Mouse (Mus musculus) CH12.LX (cell line): ENCODE results near the gene Mef2d. TPM values are rescaled to one million over a fixed set of nuclear protein-coding genes. Genes with fewer than 3 reads are reported as not detected.

ENCODE experiments used
- DNase-seq: peaks from one replicate; pipeline ENCODE4 v3.0.0-alpha.2; 2013; ENCODE audit errors: extremely low read depth
- H3K27ac ChIP-seq: 2 replicates; pipeline ENCODE4 v1.5.1; 2012; ENCODE audit warnings: low read depth, mild to moderate bottlenecking, control low read depth, moderate library complexity; ENCODE audit not compliant: insufficient read depth
- H3K27me3 ChIP-seq: replicated peaks from 2 replicates; pipeline ENCODE3; 2012; ENCODE audit warnings: inconsistent platforms
- H3K36me3 ChIP-seq, 2 experiments: replicated peaks in 1 of 2; 2 replicates each; pipeline versions ENCODE3 to v1.6.1; 2012; ENCODE audit warnings: inconsistent platforms in 1 of 2, low read length in 1 of 2, mild to moderate bottlenecking in 1 of 2, mixed read lengths in 1 of 2, moderate library complexity in 1 of 2; ENCODE audit not compliant: control insufficient read depth in 1 of 2, insufficient read depth in 1 of 2
- H3K4me1 ChIP-seq, 2 experiments: 2 replicates each; pipeline ENCODE4 v1.6.1; 2012; ENCODE audit warnings: inconsistent platforms in 1 of 2, moderate library complexity in 1 of 2; ENCODE audit not compliant: insufficient read depth in 2 of 2, control insufficient read depth in 1 of 2
- H3K4me2 ChIP-seq: 2 replicates; pipeline ENCODE4 v1.6.1; 2012; ENCODE audit warnings: low read depth, mild to moderate bottlenecking, control low read depth; ENCODE audit not compliant: poor library complexity, insufficient read depth, severe bottlenecking
- H3K4me3 ChIP-seq, 3 experiments: fragments of 150-350 bp in 1 of 3; sonication (generic) in 1 of 3; replicated peaks in 1 of 3; 2 replicates each; pipeline versions ENCODE3 to v1.5.1; 2011 to 2012; ENCODE audit warnings: low read depth in 2 of 3, low read length in 2 of 3, mild to moderate bottlenecking in 2 of 3, moderate library complexity in 2 of 3, control low read depth in 1 of 3, improper control_type of control experiment in 1 of 3, inconsistent platforms in 1 of 3, mixed read lengths in 1 of 3; ENCODE audit not compliant: poor library complexity in 1 of 3
- H3K79me2 ChIP-seq: replicated peaks from 2 replicates; pipeline ENCODE4 v1.6.1; 2012; ENCODE audit warnings: mild to moderate bottlenecking, moderate library complexity; ENCODE audit not compliant: control insufficient read depth, poor library complexity, insufficient read depth, severe bottlenecking; ENCODE audit errors: extremely low read depth
- H3K9ac ChIP-seq: 2 replicates; pipeline ENCODE4 v1.6.1; 2012; ENCODE audit warnings: low read depth, mild to moderate bottlenecking, control low read depth, moderate library complexity; ENCODE audit not compliant: insufficient read depth
- H3K9me3 ChIP-seq: replicated peaks from 2 replicates; pipeline ENCODE3; 2012; ENCODE audit warnings: low read length, inconsistent platforms, mixed read lengths
- BHLHE40 ChIP-seq: IDR thresholded peaks from 2 replicates; pipeline ENCODE4 v1.6.1; 2011; ENCODE audit warnings: mild to moderate bottlenecking, low read depth, low read length, improper control_type of control experiment
- CHD1 ChIP-seq: IDR thresholded peaks from 2 replicates; pipeline ENCODE4 v1.6.1; 2012; ENCODE audit warnings: low read depth, low read length, improper control_type of control experiment, inconsistent platforms
- CHD2 ChIP-seq: IDR thresholded peaks from 2 replicates; pipeline ENCODE4 v1.6.1; 2011; ENCODE audit warnings: low read length, improper control_type of control experiment
- CTCF ChIP-seq, 2 experiments: IDR thresholded peaks in 1 of 2; conservative IDR thresholded peaks in 1 of 2; 2 replicates each; pipeline ENCODE4 v1.5.1; 2011 to 2012; ENCODE audit warnings: low read depth in 2 of 2, low read length in 2 of 2, improper control_type of control experiment in 1 of 2, inconsistent platforms in 1 of 2, mild to moderate bottlenecking in 1 of 2, moderate library complexity in 1 of 2
- E2F4 ChIP-seq: IDR thresholded peaks from 2 replicates; pipeline ENCODE4 v1.6.1; 2011; ENCODE audit warnings: low read depth, low read length, improper control_type of control experiment; ENCODE audit not compliant: insufficient replicate concordance
- ELF1 ChIP-seq: IDR thresholded peaks from 2 replicates; pipeline ENCODE4 v1.6.1; 2014; ENCODE audit warnings: low read depth, mild to moderate bottlenecking, inconsistent platforms, low read length, improper control_type of control experiment
- EP300 ChIP-seq: IDR thresholded peaks from 2 replicates; pipeline ENCODE4 v1.6.1; 2011; ENCODE audit warnings: low read length, improper control_type of control experiment
- ETS1 ChIP-seq: conservative IDR thresholded peaks from 2 replicates; pipeline ENCODE4 v1.6.1; 2012; ENCODE audit warnings: low read depth, mild to moderate bottlenecking, inconsistent platforms, low read length, improper control_type of control experiment, moderate library complexity
- HCFC1 ChIP-seq: IDR thresholded peaks from 2 replicates; pipeline ENCODE4 v1.6.1; 2012; ENCODE audit warnings: low read depth, mild to moderate bottlenecking, inconsistent platforms, low read length, improper control_type of control experiment
- IRF4 ChIP-seq: IDR thresholded peaks from 2 replicates; pipeline ENCODE4 v1.6.1; 2014; ENCODE audit warnings: low read depth, mild to moderate bottlenecking, inconsistent platforms, low read length, improper control_type of control experiment
- JUN ChIP-seq: IDR thresholded peaks from 2 replicates; pipeline ENCODE4 v1.6.1; 2011; ENCODE audit warnings: low read depth, mild to moderate bottlenecking, low read length, improper control_type of control experiment, moderate library complexity; ENCODE audit not compliant: insufficient read depth
- JUND ChIP-seq: conservative IDR thresholded peaks from 2 replicates; pipeline ENCODE4 v1.6.1; 2011; ENCODE audit warnings: low read depth, low read length, improper control_type of control experiment
- MAZ ChIP-seq: IDR thresholded peaks from 2 replicates; pipeline ENCODE4 v1.6.1; 2012; ENCODE audit warnings: low read depth, mild to moderate bottlenecking, inconsistent platforms, low read length, improper control_type of control experiment, moderate library complexity
- MXI1 ChIP-seq: IDR thresholded peaks from 2 replicates; pipeline ENCODE4 v1.6.1; 2011; ENCODE audit warnings: mild to moderate bottlenecking, low read depth, low read length, improper control_type of control experiment
- MYC ChIP-seq: IDR thresholded peaks from 2 replicates; pipeline ENCODE4 v1.6.1; 2011; ENCODE audit warnings: low read depth, mild to moderate bottlenecking, improper control_type of control experiment, low read length
- NRF1 ChIP-seq: IDR thresholded peaks from 2 replicates; pipeline ENCODE4 v1.6.1; 2014; ENCODE audit warnings: low read depth, mild to moderate bottlenecking, inconsistent platforms, low read length, improper control_type of control experiment, moderate library complexity
- PAX5 ChIP-seq: IDR thresholded peaks from 2 replicates; pipeline ENCODE4 v1.6.1; 2012; ENCODE audit warnings: low read length, inconsistent platforms, mixed read lengths
- RCOR1 ChIP-seq: conservative IDR thresholded peaks from 2 replicates; pipeline ENCODE4 v1.6.1; 2012; ENCODE audit warnings: low read depth, mild to moderate bottlenecking, inconsistent platforms, low read length, improper control_type of control experiment
- SIN3A ChIP-seq: IDR thresholded peaks from 2 replicates; pipeline ENCODE4 v1.6.1; 2012; ENCODE audit warnings: low read length, improper control_type of control experiment, inconsistent platforms
- SMC3 ChIP-seq: IDR thresholded peaks from 2 replicates; pipeline ENCODE4 v1.6.1; 2011; ENCODE audit warnings: low read depth, low read length, improper control_type of control experiment
- TBP ChIP-seq: conservative IDR thresholded peaks from 2 replicates; pipeline ENCODE4 v1.6.1; 2011; ENCODE audit warnings: low read depth, low read length, improper control_type of control experiment
- TCF12 ChIP-seq: IDR thresholded peaks from 2 replicates; pipeline ENCODE4 v1.6.1; 2014; ENCODE audit warnings: low read depth, mild to moderate bottlenecking, inconsistent platforms, low read length, improper control_type of control experiment
- USF1 ChIP-seq: IDR thresholded peaks from 2 replicates; pipeline ENCODE4 v1.6.1; 2014; ENCODE audit warnings: low read depth, mild to moderate bottlenecking, inconsistent platforms, low read length, improper control_type of control experiment
- ZC3H11A ChIP-seq: IDR thresholded peaks from 2 replicates; pipeline ENCODE4 v1.6.1; 2012; ENCODE audit warnings: low read depth, mild to moderate bottlenecking, inconsistent platforms, low read length, improper control_type of control experiment
- ZKSCAN1 ChIP-seq: IDR thresholded peaks from 2 replicates; pipeline ENCODE4 v1.6.1; 2012; ENCODE audit warnings: low read depth, inconsistent platforms, low read length, improper control_type of control experiment, borderline replicate concordance
- ZMIZ1 ChIP-seq: IDR thresholded peaks from 2 replicates; pipeline ENCODE4 v1.6.1; 2012; ENCODE audit warnings: low read depth, mild to moderate bottlenecking, inconsistent platforms, low read length, improper control_type of control experiment
- dilution Hi-C: fragments of 300-500 bp; cut with MboI; formaldehyde crosslinking; loops from 2 replicates; pipeline ENCODE4 v1.14.3; 2020; ENCODE audit warnings: low sequenced_read_pairs; ENCODE audit not compliant: extremely low pct_unique_long_range_greater_than_20kb, extremely low pct_ligation_motif_present
- in situ Hi-C: fragments of 300-500 bp; cut with MboI; formaldehyde crosslinking; loops from 3 replicates; pipeline ENCODE4 v1.14.3; 2019; ENCODE audit warnings: low sequenced_read_pairs, low pct_ligation_motif_present, low pct_unique_long_range_greater_than_20kb, mixed read lengths
- polyA plus RNA-seq: library from polyadenylated mRNA; unstranded; fragments of >175 nt; gene quantifications from 2 replicates; pipeline ENCODE4 v1.2.1, GENCODE M21; 2012; ENCODE audit warnings: low read depth; ENCODE audit not compliant: insufficient read length
- total RNA-seq, 2 experiments: library from RNA; depleted of rRNA; stranded (reverse); fragments of 300-350 nt in 1 of 2; fragments of >200 nt in 1 of 2; gene quantifications; 2 replicates each; pipeline ENCODE4 v1.2.3; 2012 to 2014

Mef2d gene
- total and polyA plus RNA-seq, 3 experiments: 4.8 to 75.8 (median 10.9) TPM

- Histone ChIP-seq H3K4me1 (peaks cover 0 to 13% of the 10 kb centered on the region in 2 experiments; a peak in 1 of 4 replicates), H3K9me3 (no peaks in the 10 kb centered on the region), H3K4me3 (no peak overlapping the region), H3K79me2 (no peaks in the 10 kb centered on the region), H3K27ac (no peak overlapping the region), H3K27me3 (no peaks in the 10 kb centered on the region), H3K9ac (no peak overlapping the region), H3K36me3 (peaks cover 63 to 94% of the 10 kb centered on the region in 2 experiments), H3K4me2 (no peak overlapping the region)
- in situ Hi-C loops (no loop called here), dilution Hi-C loops (no loop called here)
- TF ChIP-seq MYC (no peak), NRF1 (no peak), BHLHE40 (no peak), ZKSCAN1 (no peak), E2F4 (no peak), CHD1 (no peak), MXI1 (no peak), SMC3 (no peak), ZMIZ1 (no peak), ETS1 (no peak), CHD2 (no peak), ZC3H11A (no peak), MAZ (no peak), RCOR1 (no peak), EP300 (no peak), ELF1 (no peak), JUN (no peak), TBP (no peak)
- no peak for DNase-seq
These were observed 40.4 kb upstream of the Mef2d start for GRCm38 (mm10) chr3:88101736-88102135.

- H3K4me1 ChIP-seq: peaks cover 0 to 8% of the 10 kb centered on the region in 2 experiments; a peak in 1 of 4 replicates
- dilution Hi-C loops (no loop called here), in situ Hi-C loops (no loop called here)
- no peak for DNase-seq
- no peak overlapping the region for H3K9ac ChIP-seq
- H3K9me3 ChIP-seq: no peaks in the 10 kb centered on the region
- no peak overlapping the region for H3K4me3 ChIP-seq
- H3K79me2 ChIP-seq: no peaks in the 10 kb centered on the region
- no peaks in the 10 kb centered on the region for H3K27me3 ChIP-seq
- H3K36me3 ChIP-seq: peaks cover 61 to 94% of the 10 kb centered on the region in 2 experiments
- no peak overlapping the region for H3K4me2 ChIP-seq
- TF ChIP-seq MXI1: no peak
- no peak for TF ChIP-seq TCF12
- no peak for TF ChIP-seq JUND
- TF ChIP-seq IRF4: no peak
- TF ChIP-seq CTCF (conservative IDR thresholded peaks at IDR 0.05 in 1 of 2, IDR thresholded peaks at IDR 0.05 in 1 of 2; ENCODE audit: low read depth in 2 of 2, low read length in 2 of 2): no peak
- TF ChIP-seq ZC3H11A: no peak
- no peak for TF ChIP-seq SIN3A
- TF ChIP-seq MAZ: no peak
- no peak for TF ChIP-seq ZKSCAN1
- no peak for TF ChIP-seq EP300
- TF ChIP-seq BHLHE40: no peak
- no peak for TF ChIP-seq PAX5
- TF ChIP-seq HCFC1: no peak
- TF ChIP-seq USF1: no peak
- TF ChIP-seq CHD1: no peak
- TF ChIP-seq RCOR1: no peak
- no peak for TF ChIP-seq JUN
- H3K27ac ChIP-seq: no peak overlapping the region
These were observed 40.0 kb upstream of the Mef2d start for GRCm38 (mm10) chr3:88102196-88102595.
